Mouse (Mus musculus) NIH3T3 (cell line): ENCODE results near the gene Fgfr1op2.

Source experiments
- DNase-seq: peaks from one replicate; pipeline ENCODE4 v3.0.0-alpha.2; 2012; ENCODE audit warnings: low read depth

Fgfr1op2 gene

GRCm38 (mm10) chr6:146602601-146603000 is 25.6 kb downstream of the Fgfr1op2 start:
- no peak for DNase-seq

DNA sequence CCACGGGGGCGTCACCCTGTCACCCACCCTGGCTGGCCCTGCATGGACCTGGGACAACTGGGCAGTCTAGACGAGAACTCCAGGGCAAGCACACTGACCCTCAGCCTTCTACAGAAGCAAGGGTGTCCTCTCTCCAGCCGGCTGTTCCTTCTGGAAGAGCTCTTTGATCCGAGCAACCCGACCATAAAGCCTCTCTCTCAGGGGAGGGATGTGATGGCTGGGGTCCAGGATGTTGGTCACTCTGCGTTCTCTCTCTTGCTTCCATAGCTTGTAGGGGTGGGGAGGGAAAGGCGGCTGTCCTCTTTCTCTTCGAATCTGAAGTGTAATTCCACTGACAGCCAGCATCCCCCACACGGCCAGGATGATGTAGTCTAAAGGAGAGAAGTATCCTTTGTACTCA is 26.6 kb downstream of the Fgfr1op2 start:
- no peak for DNase-seq

GRCm38 (mm10) chr6:146611385-146611784 is 34.4 kb downstream of the Fgfr1op2 start:
- no peak for DNase-seq

GRCm38 (mm10) chr6:146611897-146612296 is 34.9 kb downstream of the Fgfr1op2 start:
- no peak for DNase-seq

DNA sequence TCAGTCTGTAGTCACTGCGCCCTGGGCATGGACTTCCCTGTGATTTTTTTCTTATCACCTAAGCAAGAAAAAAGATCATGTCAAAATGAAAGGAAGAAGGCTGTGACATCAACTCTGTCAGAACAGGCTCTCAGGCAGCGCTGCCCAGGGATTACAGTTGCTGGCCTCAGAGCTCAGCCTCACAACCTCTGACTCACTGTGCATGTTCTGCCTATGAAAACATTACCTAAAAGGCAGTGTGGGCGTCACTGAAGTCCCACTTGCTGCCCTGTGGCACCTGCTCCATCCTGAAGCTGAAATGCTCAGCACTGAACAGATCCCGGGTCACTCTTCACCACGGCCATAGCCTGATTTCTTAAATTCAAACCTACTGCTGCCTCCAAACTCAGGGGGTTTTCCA is 35.7 kb downstream of the Fgfr1op2 start:
- DNase-seq: no peak

- no peak for DNase-seq
Measured at GRCm38 (mm10) chr6:146613907-146614306, 36.9 kb downstream of the Fgfr1op2 start.

DNA sequence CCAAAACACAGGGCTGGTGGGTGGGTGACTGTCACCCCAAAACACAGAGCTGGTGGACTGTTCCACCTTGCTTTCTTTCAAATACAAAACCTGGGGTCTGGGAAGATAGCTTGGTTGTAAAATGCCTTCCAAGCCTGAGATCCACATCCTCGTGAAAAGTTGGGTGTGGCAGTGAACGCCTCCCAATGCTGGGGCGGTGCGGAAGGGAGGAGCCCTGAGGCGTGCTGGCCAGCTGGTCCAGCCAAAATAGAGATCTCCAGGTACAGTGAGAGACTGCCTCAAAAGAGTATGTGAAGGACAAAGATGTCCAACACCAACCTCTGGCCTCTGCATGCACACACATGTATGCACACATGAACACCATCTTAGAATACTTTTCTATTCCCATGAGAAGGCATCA is 37.5 kb downstream of the Fgfr1op2 start:
- DNase-seq: no peak

DNA sequence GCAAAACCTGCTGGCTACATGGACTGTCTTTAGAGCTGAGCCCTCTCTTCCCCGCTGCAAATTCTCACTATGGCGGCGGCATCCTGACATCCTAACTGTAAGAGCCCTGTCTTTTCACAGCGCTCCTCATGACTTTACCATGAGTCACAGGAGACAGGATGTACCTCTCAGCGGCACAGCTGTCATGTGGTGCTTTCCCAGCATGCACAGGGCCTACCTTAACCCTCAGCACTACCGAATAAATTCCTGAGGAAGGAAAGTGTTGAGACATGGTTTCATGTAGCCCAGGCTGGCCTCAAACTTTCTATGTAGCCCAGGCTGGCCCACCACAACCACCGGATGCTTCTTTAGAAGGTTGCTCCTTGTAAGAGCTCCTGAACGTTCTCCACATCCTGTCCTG is 38.9 kb downstream of the Fgfr1op2 start:
- no peak for DNase-seq

- DNase-seq: peak; percentile 76
Measured at GRCm38 (mm10) chr6:146616670-146617069, 39.7 kb downstream of the Fgfr1op2 start.

- DNase-seq: no peak
Measured at GRCm38 (mm10) chr6:146628123-146628522, 51.1 kb downstream of the Fgfr1op2 start.

- no peak for DNase-seq
Measured at GRCm38 (mm10) chr6:146629781-146630756, 53.1 kb downstream of the Fgfr1op2 start.

- DNase-seq: peak; percentile 31
Measured at GRCm38 (mm10) chr6:146630961-146631360, 54.0 kb downstream of the Fgfr1op2 start.

DNA sequence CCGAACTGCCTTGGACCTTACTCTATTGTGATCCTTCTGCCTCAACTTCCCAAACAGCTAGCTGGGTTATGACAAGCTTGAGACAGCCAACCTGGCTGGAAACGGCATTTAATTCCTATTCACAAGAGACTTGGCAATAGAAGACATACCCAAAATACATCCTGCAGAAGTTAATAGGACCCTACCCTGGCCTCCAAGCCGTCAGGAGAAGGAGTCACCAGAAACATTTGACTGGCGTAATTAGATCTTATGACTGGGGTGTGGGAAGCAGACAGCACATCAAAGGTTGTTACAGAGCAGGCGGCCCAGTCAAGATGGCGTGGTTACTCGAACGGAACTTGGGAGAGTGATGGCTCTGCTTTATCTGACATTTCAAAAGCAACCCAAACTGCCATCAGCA is 54.8 kb downstream of the Fgfr1op2 start:
- DNase-seq: no peak

- no peak for DNase-seq
Measured at GRCm38 (mm10) chr6:146632403-146632802, 55.4 kb downstream of the Fgfr1op2 start.

GRCm38 (mm10) chr6:146633097-146633496 is 56.1 kb downstream of the Fgfr1op2 start:
- DNase-seq: peak; percentile 46

DNA sequence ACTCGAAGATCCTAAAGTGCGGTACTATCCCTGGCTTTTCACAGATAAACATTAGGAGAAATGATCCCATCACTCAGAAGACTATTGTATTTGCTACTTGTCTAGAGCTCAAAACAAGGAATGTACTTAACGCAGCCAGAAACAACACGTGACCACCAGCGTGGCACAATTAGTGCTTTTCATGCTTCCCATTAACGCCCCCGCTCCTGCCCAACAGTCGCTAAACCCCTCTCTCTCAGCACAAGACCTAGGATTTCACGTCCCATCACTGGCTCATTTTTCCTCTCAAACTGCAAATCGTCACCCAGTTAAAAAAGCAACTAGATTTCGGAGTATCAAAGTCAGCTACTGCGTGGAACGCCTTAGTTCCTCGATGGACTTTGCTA is 56.6 kb downstream of the Fgfr1op2 start:
- peak; percentile 68 for DNase-seq

DNA sequence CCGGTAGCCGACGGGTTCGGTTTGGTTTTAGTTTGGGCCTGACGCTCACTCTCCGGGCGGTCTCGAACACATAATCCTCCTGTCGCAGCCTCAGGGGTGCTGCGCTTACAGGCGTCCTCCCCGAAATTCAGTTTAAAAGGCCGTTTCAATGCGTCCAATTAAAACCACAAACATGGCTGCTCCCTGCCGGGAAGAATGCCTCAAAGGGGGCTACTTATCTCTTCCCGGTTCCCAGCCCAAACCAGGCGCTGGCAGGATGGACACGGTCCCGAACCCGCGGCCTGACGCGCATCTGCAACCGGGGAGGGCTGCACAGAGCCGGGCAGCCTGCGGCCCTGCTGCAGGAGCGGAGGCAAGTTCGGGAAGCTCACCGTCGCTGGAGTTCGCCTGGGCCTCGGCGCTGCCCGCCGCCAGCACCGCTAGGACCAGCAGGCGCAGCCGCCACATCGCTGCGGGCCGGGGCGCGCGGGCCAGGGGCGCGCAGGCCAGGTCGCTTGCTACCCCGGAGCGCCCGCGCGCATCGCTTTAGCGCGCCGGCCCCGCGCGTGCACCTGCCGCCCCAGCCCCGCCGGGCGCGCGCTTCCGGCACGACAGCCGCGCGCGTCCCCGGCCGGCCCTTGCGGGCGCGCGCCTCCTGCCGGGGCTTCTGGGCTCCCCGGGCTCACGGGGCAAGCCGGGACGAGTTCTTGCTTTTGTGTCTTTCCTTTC is 57.2 kb downstream of the Fgfr1op2 start:
- peak; percentile 97 for DNase-seq

DNA sequence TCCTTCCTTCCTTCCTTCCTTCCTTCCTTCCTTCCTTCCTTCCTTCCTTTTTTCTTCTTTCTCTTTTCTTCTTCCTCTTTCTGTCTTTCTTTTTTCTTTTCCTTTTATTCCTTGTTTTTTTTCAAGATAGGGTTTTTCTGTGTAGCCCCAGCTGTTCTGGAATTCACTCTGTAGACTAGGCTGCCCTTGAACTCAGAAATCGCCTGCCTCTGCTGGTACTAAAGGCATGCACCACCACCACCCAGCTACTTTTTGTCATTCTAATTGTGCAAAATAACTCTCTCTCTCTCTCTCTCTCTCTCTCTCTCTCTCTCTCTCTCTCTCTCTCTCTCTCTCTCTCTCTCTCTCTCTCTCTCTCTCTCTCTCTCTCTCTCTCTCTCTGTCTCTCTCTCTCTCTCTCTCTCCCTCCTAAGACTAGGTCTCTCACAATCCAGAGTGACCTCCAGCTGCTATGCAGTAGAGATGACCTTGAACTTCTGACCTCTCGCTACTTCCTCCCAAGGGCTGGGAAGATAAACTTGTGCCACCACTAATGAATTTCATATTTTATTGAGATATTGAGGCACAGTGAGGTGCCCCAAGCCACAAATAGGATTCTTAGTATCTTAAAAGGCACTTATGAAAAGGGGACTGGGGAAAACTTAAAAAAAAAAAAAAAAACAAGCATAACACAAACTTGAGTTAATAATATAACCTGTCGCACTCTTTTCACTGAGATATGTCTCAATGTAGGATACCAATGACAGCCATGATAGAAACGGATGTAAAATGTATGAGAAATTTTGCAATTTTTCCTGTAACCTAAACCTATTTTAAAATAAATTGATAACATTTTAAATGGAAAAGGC is 58.0 kb downstream of the Fgfr1op2 start:
- peak; percentile 29 for DNase-seq

DNA sequence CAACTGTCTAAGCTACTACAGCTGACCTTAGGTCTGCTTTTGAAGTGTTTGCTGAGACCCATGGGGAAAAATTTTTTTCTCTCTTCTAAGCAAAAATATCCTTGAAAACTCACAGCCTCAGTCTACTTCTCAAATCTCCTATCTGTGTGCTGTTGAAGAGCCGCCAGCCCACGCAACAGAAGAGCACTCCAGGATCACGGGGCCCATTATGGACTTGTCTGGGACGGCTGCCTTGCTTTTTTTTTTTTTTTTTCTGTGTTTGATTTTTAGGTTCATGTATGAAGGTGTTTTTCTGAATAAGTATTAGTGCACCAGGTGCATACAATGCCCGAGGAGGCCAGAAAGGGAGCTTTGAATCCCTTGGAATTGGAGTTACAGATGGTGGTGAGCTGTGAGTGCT is 59.5 kb downstream of the Fgfr1op2 start:
- DNase-seq: no peak

GRCm38 (mm10) chr6:146640068-146640965 is 63.3 kb downstream of the Fgfr1op2 start:
- no peak for DNase-seq

DNA sequence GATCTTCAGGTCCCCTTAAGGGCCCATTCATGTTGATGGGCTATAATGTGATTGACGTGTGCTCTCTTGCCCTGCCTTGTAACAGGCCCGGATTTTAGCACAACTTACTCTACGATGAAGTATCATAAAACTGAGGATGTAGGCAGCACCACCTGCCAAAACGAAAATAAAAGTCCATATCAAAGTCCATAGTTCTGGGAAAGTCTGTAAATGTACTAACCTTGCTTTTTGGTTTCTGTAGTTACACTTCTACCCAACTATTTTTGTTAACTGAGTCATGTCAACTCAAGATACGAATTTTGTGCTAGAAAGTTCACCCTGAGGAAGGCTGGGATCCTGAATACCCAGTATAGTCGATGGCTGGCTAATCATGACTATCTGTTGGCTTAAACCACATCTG is 64.0 kb downstream of the Fgfr1op2 start:
- no peak for DNase-seq
